Mouse (Mus musculus) G1E (cell line): ENCODE data around the gene Zfp523.

Experiments used
- CTCF ChIP-seq: IDR thresholded peaks from 2 replicates; pipeline ENCODE4 v1.5.1; 2012; ENCODE audit warnings: low read depth, low read length, inconsistent platforms, mixed read lengths
- GATA2 ChIP-seq: IDR thresholded peaks from 2 replicates; pipeline ENCODE4 v1.6.1; 2012; ENCODE audit warnings: low read depth, low read length, inconsistent platforms, borderline replicate concordance
- TAL1 ChIP-seq: conservative IDR thresholded peaks from 2 replicates; pipeline ENCODE4 v1.6.1; 2012; ENCODE audit warnings: low read depth, low read length, inconsistent platforms, mixed read lengths

GRCm38 (mm10) chr17:28138685-28139084, 38.2 kb upstream of the Zfp523 start:
- TF ChIP-seq CTCF (no peak), TAL1 (no peak), GATA2 (no peak)
